Mouse (Mus musculus) mesoderm, embryonic 11.5 days (tissue): Measurements from ENCODE around the gene Agr3.

ENCODE experiments used
- DNase-seq: peaks from one replicate; pipeline ENCODE4 v3.0.0-alpha.2; 2012; ENCODE audit warnings: low read depth, low spot score

Agr3 gene

GRCm38 (mm10) chr12:35983472-35983871 is 58.1 kb downstream of the Agr3 start:
- DNase-seq = no peak

- no peak for DNase-seq
Measured at GRCm38 (mm10) chr12:35984743-35985142, 59.3 kb downstream of the Agr3 start.

- no peak for DNase-seq
Measured at GRCm38 (mm10) chr12:35992711-35993110, 67.3 kb downstream of the Agr3 start, which contains the start of gene Agr2. TSS of gene Agr2 (plus strand) at chr12:35992907.

- no peak for DNase-seq
Measured at GRCm38 (mm10) chr12:35993583-35993982, 68.2 kb downstream of the Agr3 start.

GRCm38 (mm10) chr12:35994098-35994497 is 68.7 kb downstream of the Agr3 start:
- peak; percentile 37 for DNase-seq

- DNase-seq = peak; percentile 75
Measured at GRCm38 (mm10) chr12:35995799-35996198, 70.4 kb downstream of the Agr3 start.
